Mouse (Mus musculus) kidney, postnatal 36 days (tissue): ENCODE results near the gene Nxt1.

Experiments used
- DNase-seq, 2 experiments: peaks; one replicate each; pipeline ENCODE4 v3.0.0; 2021 to 2022; ENCODE audit warnings: mixed read lengths in 2 of 2

Nxt1 gene

GRCm38 (mm10) chr2:148672199-148673096 is at the start of gene Nxt1:
Gene Nxt1, plus strand, starts transcription at chr2:148672601.
- peak; percentile 99 for DNase-seq

- DNase-seq, result no peak
These were observed 49.3 kb upstream of the Nxt1 start for GRCm38 (mm10) chr2:148623067-148623466.

- DNase-seq, result no peak
These were observed 47.9 kb upstream of the Nxt1 start for GRCm38 (mm10) chr2:148624484-148624883.

- DNase-seq, result peak; percentile 60 to 71
These were observed 45.4 kb upstream of the Nxt1 start for GRCm38 (mm10) chr2:148627011-148627471.

- DNase-seq, result no peak
These were observed 41.4 kb upstream of the Nxt1 start for GRCm38 (mm10) chr2:148631011-148631410.

GRCm38 (mm10) chr2:148631602-148632001 is 40.8 kb upstream of the Nxt1 start:
- peak; percentile 8 to 45 for DNase-seq

- DNase-seq, result no peak
These were observed 37.9 kb upstream of the Nxt1 start for GRCm38 (mm10) chr2:148634466-148634865.

- DNase-seq, result no peak
These were observed 29.6 kb upstream of the Nxt1 start for GRCm38 (mm10) chr2:148642610-148643370.

GRCm38 (mm10) chr2:148644421-148645000 is 27.9 kb upstream of the Nxt1 start:
- no peak for DNase-seq

GRCm38 (mm10) chr2:148650587-148651357 is 21.6 kb upstream of the Nxt1 start:
- no peak for DNase-seq

GRCm38 (mm10) chr2:148654961-148655360 is 17.4 kb upstream of the Nxt1 start:
- DNase-seq, result peak; percentile 64 to 85

- no peak for DNase-seq
These were observed 8.9 kb upstream of the Nxt1 start for GRCm38 (mm10) chr2:148663458-148663857.

GRCm38 (mm10) chr2:148677801-148678200 is 5.4 kb downstream of the Nxt1 start:
- DNase-seq, result peak; percentile 63 to 72

GRCm38 (mm10) chr2:148679346-148679745 is 6.9 kb downstream of the Nxt1 start:
- DNase-seq, result peak; percentile 73 to 86

GRCm38 (mm10) chr2:148680775-148681291 is 8.4 kb downstream of the Nxt1 start, which contains the start of gene Gzf1:
Gene Gzf1, plus strand, starts transcription at chr2:148681023.
- DNase-seq, result peak; percentile 100

GRCm38 (mm10) chr2:148681461-148681891 is 9.1 kb downstream of the Nxt1 start:
- DNase-seq, result peak; percentile 37 to 66

GRCm38 (mm10) chr2:148683031-148683430 is 10.6 kb downstream of the Nxt1 start:
- DNase-seq, result no peak

- no peak for DNase-seq
These were observed 12.6 kb downstream of the Nxt1 start for GRCm38 (mm10) chr2:148684972-148685371.

- DNase-seq, result no peak
These were observed 13.3 kb downstream of the Nxt1 start for GRCm38 (mm10) chr2:148685709-148686108.

- DNase-seq, result no peak
These were observed 14.5 kb downstream of the Nxt1 start for GRCm38 (mm10) chr2:148686862-148687261.

- peak; percentile 45 to 77 for DNase-seq
These were observed 15.6 kb downstream of the Nxt1 start for GRCm38 (mm10) chr2:148687971-148688370.
